Mouse (Mus musculus) lung, postnatal 36 days (tissue): ENCODE measurements around the gene Wipf1.
A peak's percentile ranks its signal among the peaks of the same experiment; 100 is the strongest.

Experiments
- DNase-seq: peaks from one replicate; pipeline ENCODE4 v3.0.0; 2022; ENCODE audit warnings: mixed read lengths

Wipf1 gene

GRCm38 (mm10) chr2:73466481-73466880 is 63.1 kb downstream of the Wipf1 start:
- no peak for DNase-seq

GRCm38 (mm10) chr2:73463431-73464194 is 65.9 kb downstream of the Wipf1 start:
- peak; percentile 58 for DNase-seq

GRCm38 (mm10) chr2:73462757-73463339 is 66.7 kb downstream of the Wipf1 start:
- DNase-seq, result no peak

DNA sequence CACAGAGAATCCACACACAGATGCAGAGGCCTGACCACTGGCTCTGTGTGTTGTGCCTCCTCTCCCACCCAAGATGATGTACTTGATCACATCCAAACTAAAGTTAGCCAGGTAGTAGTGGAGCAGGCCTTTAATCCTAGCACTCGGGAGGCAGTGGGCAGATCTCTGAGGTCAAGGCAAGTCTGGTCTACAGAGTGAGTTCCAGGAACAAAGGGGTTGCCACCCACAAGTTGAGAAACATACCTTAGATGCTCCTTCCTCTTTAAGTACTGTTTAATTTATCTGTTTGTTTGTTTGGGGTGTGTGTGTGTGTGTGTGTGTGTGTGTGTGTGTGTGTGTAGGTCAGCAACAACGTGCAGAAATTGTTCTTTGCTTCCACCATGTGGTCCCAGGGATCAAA is 67.3 kb downstream of the Wipf1 start:
- peak; percentile 51 for DNase-seq

DNA sequence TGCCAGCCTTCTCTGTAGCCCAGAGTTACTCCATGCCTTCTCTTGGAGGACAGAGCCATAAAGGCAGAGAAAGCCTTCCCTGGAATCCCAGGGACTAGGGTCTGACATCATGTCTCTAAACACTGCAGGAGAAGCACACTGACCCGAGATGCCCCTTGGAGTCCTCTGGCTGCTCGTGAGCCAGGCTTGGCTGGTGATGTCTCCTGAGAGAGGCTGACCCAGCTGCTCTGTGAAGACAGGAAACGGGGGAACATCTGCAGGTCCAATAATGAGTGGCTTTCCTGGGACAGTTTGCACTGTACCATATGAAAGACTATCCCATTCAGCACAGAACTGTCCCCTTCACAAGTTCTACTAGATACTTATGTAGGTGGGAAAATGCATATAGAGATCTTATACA is 69.4 kb downstream of the Wipf1 start:
- no peak for DNase-seq

GRCm38 (mm10) chr2:73459607-73460153 is 69.9 kb downstream of the Wipf1 start:
- DNase-seq, result no peak

DNA sequence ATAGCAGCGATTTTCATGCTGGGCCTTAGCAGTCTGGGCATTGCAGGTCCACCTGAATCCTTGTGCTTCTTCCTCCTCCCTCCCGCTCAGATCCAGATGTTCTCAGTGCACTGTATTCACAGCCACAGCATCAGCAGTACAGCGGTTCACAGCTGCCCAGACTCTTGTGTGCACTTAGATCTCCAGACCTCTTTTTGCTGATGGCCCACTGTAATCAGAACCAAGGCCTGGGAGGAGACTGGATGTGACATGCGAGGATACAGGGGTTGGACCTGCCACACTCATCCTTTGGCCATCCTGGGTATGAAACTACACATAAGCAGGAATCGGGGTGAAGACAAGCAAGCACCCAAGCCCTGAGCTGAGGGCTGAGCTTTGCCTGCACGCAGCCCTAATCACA is 72.6 kb downstream of the Wipf1 start:
- DNase-seq, result no peak

DNA sequence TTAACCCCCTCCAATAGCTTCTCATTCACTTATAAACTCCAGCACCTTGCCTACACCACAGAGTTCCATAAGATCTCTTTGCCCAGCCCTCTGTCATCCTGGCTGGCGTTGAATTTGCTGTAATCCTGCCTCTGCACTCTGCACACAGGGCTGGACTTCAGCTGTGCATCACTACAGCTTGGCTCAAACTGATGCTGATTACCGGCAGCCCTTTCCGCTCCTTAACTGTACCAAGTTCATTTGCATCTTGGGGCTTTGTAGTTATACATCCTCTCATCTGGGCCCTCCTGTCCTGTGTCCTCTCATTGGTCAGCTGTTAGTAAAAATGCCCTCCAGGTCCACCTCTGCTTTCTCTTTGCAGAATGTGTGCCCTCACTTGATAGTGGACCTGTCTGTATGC is 73.4 kb downstream of the Wipf1 start:
- DNase-seq, result no peak

DNA sequence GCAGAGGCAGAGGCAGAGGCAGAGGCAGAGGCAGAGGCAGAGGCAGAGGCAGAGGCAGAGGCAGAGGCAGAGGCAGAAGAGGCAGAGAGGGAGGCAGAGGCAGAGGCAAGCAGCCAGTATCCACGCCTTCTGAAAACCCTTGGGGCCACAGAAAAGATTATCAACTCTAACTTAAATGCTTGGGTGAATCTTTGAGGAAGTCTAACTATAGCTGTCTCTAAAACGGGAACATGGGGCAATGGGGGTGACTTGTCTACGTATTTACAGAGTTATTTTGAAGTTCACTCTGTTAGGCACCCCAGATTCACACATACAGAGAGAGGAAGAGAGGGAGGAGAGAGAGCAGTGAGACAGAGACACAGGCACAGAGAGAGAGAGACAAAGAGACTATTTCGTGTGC is 74.0 kb downstream of the Wipf1 start:
- peak; percentile 50 for DNase-seq

DNA sequence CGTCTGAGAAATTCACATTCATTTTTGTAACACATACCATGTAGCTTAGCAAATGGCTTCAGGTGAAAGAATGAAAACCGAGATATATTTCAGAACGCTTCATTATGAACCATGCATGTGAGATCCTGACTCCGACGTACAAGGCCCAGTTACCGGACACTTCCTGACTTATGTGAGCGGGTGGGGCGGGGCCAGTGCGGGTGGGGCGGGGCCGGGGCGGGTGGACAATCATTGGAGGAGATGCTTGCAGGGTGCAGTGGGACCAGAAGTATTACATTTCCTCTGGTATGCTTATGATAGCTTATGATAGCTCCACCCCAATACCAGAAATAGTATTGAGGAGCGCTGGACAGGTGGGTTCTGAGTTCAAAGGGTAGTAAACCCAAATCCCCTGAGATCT is 74.9 kb downstream of the Wipf1 start:
- DNase-seq, result no peak

DNA sequence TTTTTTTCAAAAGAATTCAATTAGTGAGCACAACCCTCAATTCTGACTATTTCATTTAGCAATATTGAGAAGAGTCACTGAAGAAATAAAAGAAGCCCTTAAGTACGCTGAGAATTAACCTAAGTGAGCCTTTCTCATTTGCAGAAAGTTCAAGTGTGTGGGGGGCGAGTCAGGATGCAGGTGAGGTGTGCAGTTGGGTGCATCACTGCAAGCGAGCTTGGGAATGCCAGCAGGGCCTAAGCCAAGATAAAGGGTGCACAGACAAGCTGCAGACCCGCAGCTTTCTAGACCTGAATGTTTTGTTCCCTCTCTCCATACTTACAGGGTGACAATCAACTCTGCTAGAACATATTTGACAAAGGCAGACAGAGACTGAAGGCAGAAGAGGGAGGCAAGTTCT is 75.3 kb downstream of the Wipf1 start:
- no peak for DNase-seq

- peak; percentile 39 for DNase-seq
These were observed 75.8 kb downstream of the Wipf1 start for GRCm38 (mm10) chr2:73453717-73454116.

DNA sequence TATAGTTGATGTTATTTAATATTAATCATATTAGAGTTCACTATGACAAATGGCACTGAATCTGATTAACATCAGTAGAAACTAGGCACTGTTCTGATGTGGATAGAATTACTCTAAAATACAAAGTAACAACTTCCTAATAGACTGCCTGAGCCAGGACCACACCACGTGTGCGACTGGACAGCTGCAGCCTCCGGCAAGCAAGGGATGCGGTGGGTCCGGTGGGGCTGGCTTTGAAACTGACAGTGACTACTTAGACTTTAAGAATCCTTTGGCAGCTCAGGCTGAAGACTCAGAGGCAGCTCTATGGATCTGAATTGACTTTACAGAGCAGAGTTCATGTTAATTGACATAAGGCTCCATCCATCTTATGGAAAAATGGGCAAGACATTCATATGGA is 76.4 kb downstream of the Wipf1 start:
- DNase-seq, result no peak

DNA sequence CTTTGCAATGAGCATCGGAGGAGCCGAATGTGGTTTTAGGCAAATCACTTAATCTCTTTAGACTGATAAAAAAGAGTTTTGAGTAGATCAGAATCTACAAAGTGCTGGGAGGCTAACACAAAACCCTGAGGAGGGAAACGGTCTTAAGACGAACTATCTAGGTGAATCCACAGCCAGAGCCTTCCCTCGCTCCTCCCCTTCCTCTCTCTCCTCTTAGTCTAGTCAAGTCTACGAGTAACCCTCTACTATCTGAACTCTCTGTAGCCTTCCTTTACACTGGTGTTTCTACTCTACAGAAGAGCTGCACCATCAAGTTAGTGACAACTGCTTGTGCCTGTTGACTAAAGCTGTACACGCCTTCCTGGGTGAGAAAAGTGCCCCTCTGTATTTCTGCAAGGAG is 77.0 kb downstream of the Wipf1 start:
- DNase-seq, result no peak

DNA sequence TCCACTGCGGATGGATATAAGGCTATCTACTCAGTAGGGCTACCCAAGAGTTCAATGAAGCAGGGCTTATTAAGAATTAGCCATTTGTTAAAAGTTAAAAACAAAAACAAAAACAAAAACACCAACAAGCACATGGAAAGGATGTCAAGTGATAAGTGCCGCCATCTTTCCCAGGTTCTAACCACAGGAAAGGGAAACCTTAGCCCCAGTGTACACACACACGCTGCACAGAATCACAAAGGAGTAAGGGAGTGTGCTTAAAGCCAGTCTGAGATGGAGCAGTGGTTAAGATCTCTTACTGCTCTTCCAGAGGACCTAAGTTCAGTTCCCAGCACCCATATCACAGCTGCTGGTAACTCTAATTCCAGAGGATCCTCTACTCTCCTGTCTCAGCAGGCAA is 78.0 kb downstream of the Wipf1 start:
- no peak for DNase-seq

GRCm38 (mm10) chr2:73450172-73450715 is 79.3 kb downstream of the Wipf1 start:
- no peak for DNase-seq

DNA sequence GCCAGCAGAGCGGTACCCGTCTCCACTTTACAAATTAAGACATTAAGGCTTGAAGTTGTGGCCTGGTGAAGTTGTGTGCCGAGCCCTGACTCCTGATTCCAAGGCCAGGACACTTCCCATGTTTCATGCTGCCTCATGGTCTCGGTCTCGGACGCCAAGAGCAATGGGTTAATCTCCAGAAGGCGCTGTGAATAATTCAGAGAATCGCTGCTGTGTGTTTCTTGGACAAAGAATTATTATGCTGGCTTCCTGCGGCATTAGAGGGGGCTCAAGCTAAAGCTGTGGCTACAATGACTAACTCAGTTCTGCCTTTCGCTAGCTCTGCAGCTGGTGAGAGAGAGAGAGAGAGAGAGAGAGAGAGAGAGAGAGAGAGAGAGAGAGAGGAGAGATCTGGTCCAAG is 85.5 kb downstream of the Wipf1 start:
- DNase-seq, result no peak

- no peak for DNase-seq
These were observed 87.5 kb downstream of the Wipf1 start for GRCm38 (mm10) chr2:73442015-73442414.

DNA sequence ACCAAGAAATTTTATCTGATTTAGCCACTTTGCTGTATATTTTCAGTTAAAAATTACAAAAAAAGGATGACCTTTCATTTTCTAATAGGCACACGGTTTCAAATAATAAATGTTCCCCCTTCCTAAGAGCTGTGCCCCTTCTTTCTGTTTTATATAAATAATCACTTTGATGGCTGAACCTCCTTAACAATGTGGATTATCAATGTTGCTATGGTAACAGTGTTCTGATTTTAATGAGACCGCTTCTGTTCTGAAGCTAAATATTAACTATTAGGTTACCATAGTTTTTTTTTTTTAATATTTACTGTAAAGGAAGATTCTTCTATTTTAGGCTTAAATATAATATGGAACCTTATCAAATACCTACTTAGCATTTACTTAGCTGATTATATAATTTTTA is 89.2 kb downstream of the Wipf1 start:
- no peak for DNase-seq

DNA sequence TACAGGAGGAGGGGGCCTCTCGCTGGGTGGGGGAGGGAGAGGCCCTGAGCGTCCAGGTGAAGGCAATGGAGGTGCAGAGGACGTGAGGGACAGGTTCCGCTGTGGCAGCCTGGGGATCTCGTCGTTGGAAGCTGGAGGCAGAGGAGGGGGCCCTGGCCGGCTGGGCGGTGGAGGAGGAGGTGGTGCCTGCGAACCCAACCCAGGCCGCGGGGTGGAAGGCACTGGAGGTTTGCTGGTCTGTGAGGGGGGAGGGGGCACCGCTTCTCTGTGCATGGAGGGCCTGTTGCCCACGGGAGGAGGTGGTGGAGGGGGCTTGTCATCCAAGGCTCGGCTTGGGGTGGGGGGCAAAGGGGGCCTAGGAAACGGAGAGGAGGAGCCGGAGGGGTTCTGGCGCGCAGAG is 92.6 kb downstream of the Wipf1 start:
- no peak for DNase-seq

- no peak for DNase-seq
These were observed 93.7 kb downstream of the Wipf1 start for GRCm38 (mm10) chr2:73435847-73436246.

- no peak for DNase-seq
These were observed 97.6 kb downstream of the Wipf1 start for GRCm38 (mm10) chr2:73431959-73432396.

GRCm38 (mm10) chr2:73428803-73429468 is 100.6 kb downstream of the Wipf1 start:
- DNase-seq, result no peak

- peak; percentile 82 for DNase-seq
These were observed 102.2 kb downstream of the Wipf1 start for GRCm38 (mm10) chr2:73427293-73427692.
